Mouse (Mus musculus) megakaryocyte progenitor cell, adult 5-6 weeks (primary cell): ENCODE data around the gene Tmem169. TPM values are rescaled to one million over a fixed set of nuclear protein-coding genes. Genes with fewer than 3 reads are reported as not detected.
"Not testable (repeated sequence)": the region's sequence is repeated elsewhere in the genome, so short reads cannot be mapped to it uniquely, and the experiment has no call there.

Source experiments
- ATAC-seq: replicated peaks from 2 replicates; pipeline ENCODE4 v1.8.0; 2016; ENCODE audit warnings: mild to moderate bottlenecking, moderate TSS enrichment, inconsistent platforms; ENCODE audit not compliant: poor library complexity
- total RNA-seq, 2 experiments: library from RNA; stranded (forward) in 1 of 2; stranded (reverse) in 1 of 2; fragments of 157-497, 149-512 nt in 1 of 2; fragments of 200-1000 nt in 1 of 2; gene quantifications; 2 replicates each; pipeline versions ENCODE4 v1.2.3 to v1.2.4; 2015 to 2017

Tmem169 gene
- total RNA-seq (2015) (not detected in 2 replicates), total RNA-seq (2017) (not detected in 2 replicates)

DNA sequence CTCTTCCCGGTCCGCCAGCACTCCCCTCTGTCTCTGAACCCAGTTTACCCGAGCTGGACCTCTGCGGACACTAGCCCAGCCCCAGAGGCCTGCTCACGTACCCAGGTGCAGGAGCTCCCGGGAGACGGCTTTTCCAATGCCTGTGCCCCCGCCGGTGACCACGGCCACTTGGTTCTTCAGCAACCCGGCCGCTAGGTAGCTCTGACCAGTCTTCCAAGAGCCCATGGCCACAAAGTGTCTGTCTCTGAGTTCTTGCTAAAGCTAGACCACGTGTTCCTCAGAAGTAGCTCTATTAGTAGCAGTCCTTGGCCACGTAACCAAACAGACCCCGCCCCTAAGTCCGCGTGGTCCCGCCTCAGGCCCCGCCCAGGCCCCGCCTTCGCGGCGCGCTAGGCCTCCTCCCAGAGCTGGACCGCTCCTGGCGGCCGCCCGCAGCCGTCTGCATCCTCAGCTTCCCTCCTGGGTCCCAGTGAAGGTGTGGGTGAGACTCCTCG is at the start of gene Tmem169, which contains the start of gene Pecr:
Gene Tmem169 (plus strand): TSS at position 378 of the 494 bp plus-strand sequence.
Gene Pecr (minus strand): TSS at position 323 of the 494 bp plus-strand sequence.
- peak; percentile 98 for ATAC-seq

DNA sequence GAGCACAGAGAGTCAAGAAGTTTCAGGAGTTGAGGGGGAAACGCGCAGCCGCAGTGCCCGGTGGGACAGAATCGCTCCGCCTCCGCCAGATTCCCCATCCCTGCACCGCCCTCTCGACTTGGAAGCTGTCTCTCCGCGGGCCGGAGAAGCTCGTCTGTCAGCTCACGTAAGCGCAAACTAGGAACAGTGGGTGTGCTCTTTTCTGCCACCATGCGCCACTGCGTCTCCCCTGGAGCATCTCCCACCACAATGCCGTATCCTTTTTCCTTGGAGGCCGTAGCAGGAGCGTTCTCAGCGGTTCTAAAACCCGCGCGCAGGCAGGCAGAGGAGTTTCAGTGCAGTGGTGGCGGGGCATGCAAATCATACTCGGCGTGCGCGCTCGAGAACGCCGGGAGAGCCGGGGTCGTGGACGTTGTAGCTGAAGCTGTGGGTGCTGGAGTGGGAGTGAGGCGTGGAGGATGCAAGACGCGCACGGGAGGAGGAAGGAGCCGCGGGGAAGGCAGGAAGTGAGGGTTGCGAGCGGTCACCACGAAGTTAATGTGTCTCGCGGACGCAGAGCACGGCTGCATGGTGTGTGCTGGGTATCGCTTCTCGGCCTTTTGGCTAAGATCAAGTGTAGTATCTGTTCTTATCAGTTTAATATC is 47.7 kb upstream of the Tmem169 start:
- ATAC-seq = peak; percentile 85

DNA sequence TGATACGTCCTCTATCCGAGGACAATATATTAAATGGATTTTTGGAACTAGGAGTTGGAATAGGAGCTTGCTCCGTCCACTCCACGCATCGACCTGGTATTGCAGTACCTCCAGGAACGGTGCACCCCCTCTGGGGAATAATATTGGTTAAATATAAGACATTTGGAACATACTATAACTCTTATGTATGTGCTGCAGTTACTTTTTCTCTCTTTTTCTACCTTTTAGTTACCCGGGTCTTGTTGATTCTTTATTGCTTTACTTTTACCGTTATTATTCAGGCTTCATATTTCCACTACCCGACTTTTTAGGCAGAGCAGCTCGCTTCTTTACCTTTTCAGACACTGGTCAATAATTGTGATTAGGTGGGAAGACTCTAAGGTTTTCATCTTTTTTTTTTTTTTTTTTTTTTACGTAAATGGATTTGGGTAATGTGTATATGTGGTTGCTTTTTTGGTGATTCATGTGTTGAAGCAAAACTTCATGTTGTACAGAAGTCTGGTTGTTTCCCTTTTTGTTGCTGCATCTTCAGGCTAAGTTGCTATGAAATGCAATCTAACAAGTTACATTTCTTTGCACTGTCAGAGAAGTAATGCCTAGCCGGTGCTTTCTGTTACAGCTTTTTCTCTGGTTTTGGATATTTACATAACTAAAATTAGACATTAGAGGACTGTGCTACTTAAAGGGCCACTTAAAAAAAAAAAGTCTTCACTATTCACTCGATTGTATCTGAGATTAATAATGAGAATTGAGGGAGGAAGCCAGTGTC is 47.0 kb upstream of the Tmem169 start:
- ATAC-seq = peak; percentile 51

DNA sequence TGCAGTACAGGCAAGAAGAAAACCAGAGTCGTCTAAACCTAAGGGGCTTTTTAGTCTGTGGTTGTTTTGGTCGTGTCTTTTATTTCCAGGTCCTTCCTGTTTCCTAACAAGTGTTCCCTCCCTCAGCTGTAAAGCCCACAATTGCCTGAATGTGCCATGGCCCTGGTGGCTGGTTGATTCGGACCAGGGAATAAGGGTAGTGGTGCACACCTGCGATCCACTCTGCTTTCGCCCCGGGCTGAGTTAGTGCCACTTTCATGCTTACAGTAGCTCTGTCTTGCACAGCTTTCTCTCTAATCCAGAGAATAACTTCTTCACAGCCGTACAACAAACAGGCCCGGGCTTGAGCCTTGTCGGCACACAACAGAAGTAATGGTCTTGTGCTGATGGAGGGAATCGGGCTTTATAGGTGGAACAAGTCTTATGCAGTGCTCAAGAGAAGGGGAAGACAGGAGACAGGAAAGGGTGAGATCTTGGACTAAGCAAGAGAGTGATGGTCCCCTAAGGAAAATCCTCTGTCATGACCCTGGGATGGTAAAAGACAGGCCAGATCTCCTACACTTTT is 46.1 kb upstream of the Tmem169 start:
- no peak for ATAC-seq

DNA sequence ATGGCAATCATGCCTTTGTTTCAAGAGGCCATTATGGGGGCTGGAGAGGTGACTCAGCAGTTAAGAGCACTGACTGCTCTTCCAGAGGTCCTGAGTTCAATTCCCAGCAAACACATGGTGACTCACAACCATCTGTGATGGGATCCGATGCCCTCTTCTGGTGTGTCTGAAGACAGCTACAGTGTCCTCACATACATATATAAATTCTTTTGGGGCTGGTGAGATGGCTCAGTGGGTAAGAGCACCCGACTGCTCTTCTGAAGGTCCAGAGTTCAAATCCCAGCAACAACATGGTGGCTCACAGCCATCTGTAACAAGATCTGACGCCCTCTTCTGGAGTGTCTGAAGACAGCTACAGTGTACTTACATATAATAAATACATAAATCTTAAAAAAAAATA is 45.1 kb upstream of the Tmem169 start:
- ATAC-seq = not testable (repeated sequence)

DNA sequence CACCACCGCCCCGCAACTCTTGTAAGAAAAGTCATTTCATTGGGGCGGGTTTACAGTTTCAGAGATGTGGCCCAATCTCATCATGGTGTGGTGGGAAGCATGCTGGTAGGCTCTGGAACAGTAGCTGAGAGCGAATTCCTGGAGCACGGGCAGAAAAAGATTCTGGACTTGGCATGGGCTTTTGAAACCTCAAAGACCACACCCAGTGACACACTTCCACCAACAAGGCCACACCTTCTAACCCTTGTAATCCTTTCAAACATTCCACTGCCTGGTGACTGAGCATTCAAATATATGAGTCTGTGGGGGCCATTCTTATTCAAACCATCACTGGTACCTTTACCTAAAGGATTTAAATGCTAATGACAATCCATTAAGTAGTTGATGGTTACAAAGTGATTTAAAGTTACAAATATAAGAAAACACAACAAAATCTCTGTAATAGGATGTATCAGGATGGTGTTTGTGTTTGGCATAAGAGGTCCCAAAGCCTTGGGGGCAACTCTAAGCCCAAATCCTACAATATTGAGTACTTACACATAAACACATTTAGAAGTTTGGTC is 41.5 kb upstream of the Tmem169 start:
- no peak for ATAC-seq

DNA sequence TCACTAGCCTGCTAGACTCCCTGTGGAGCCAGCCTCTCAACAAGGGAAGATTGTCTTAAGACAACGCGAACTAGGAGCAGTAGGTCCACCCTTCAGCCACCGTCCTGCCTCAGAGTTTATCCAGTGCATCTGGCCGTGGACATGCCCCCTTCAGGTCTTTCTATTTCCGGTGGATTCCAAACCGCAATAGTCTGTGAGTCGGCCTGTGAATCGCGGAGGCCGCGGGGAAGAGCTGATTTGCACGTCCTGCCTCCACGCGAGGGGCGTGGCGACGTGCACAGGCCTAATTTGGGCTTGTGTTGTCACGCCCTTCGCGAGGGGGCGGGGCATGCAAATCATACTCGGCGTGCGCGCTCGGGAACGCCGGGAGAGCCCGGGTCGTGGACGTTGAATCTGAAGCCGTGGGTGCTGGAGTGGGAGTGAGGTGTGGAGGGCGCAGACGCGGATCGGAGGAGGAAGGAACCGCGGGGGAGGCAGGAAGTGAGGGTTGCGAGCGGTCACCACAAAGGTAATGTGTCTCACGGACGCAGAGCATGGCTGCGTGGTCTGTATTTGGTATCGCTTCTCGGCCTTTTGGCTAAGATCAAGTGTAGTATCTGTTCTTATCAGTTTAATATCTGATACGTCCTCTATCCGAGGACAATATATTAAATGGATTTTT is 40.4 kb upstream of the Tmem169 start:
- ATAC-seq = peak; percentile 80

DNA sequence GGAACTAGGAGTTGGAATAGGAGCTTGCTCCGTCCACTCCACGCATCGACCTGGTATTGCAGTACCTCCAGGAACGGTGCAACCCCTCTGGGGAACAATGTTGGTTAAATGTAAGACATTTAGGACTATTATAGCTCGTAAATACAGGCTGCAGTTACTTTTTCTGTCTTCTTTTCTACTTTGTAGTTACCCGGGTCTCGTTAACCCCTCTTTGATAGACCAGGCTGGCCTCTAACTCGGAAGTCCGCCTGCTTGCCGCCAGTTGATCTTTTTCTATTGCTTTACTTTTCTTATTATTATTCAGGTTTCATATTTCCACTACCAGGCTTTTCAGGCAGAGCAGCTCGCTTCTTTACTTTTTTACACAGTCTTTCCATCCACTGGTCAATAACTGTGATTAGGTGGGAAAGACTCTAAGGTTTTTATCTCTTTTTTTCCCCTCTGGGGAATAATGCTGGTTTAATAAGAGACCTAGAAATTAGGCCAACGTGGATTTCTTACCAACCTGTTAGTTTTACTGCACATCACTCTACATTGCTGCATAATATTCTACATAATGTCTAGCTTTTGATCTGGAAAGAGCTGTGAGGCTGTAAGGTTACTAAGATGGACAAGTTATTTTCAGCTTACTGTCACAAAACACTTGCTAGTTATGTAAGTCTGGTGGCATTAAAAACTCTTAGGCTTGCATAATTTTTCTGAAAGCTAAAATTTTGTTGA is 39.7 kb upstream of the Tmem169 start:
- ATAC-seq = peak; percentile 77

DNA sequence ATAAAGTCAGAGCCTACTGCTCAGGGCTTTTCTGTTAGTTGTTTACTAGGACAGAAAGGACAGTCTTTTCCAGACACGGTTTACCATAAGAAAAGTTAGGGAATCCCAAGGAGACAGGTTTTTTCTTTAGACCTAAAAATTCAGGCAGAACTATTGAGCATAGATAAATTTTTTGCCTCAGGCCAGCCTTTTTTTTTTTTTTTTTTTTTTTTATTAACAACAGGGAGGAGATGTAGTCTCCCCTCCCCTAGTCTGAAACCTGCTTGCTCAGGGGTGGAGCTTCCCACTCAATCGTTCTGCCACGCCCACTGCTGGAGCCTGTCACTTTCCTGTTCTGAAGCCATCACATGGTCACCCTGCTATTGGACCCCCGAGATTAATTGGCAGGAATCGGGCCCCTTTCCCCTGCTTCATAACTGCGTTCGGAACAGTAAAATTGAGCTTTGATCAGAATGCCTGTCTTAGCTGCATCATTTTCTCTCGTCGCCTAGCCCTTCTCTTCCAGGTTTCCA is 35.9 kb upstream of the Tmem169 start:
- not testable (repeated sequence) for ATAC-seq

DNA sequence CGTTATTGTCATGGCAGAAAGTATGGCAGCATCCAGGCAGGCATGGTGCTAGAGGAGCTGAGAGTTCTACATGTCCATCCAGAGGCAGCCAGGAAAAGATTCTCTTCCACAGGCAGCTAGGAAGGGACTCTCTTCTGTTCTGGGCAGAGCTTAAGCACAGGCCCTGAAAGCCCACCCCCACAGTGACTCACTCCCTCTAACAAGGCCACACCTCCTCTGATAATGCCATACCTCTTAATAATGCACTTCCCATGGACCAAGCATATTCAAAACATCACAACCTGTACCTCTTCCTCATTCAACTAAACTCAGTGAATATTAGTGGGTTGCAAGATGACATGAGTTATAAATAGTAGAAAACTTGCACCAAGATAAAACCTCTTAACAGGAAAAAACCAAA is 32.4 kb upstream of the Tmem169 start:
- ATAC-seq = no peak

DNA sequence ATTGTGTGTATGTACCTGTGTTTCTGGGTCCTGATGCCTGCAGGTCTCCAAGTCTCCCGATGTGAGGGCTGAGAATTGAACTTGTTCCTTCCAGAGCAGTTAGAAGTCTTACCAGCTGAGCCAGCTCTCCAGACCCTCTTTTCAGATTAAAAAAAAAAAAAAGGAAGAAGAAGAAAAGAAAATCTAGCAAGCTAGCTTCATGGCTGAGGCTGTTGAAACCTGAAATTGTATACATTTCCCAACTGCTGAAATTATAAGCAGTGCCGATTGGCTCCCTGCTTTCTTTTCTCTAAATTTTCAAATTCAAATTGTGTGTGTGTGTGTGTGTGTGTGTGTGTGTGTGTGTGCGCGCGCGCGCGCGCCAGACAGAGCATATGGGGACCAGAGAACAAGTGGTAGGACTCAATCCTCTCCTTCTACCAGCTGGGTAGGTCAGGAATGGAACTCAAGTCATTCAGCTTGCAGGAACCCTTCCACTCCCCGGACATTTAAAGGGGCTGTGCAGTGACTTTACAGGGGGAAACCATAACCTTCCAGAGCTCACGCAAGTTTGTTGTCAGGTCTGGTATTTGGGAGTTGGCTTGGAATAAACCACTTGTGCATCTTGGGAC is 30.2 kb upstream of the Tmem169 start:
- no peak for ATAC-seq

DNA sequence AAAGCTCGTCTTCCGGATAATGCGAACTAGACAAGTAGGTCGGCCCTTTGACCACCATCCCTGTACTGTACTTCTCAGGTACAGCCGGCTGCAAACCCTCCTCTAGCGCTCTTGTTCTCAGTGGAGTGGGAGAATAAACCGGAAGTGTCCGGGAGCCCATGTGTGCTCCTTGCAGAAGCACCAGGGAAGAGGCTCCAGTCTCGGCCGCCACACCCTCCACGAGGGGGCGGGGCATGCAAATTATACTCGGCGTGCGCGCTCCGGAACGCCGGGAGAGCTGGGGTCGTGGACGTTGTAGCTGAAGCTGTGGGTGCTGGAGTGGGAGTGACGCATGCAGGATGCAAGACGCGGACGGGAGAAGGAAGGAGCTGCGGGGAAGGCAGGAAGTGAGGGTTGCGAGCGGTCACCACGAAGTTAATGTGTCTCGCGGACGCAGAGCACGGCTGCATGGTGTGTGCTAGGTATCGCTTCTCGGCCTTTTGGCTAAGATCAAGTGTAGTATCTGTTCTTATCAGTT is 29.6 kb upstream of the Tmem169 start:
- ATAC-seq = peak; percentile 70

DNA sequence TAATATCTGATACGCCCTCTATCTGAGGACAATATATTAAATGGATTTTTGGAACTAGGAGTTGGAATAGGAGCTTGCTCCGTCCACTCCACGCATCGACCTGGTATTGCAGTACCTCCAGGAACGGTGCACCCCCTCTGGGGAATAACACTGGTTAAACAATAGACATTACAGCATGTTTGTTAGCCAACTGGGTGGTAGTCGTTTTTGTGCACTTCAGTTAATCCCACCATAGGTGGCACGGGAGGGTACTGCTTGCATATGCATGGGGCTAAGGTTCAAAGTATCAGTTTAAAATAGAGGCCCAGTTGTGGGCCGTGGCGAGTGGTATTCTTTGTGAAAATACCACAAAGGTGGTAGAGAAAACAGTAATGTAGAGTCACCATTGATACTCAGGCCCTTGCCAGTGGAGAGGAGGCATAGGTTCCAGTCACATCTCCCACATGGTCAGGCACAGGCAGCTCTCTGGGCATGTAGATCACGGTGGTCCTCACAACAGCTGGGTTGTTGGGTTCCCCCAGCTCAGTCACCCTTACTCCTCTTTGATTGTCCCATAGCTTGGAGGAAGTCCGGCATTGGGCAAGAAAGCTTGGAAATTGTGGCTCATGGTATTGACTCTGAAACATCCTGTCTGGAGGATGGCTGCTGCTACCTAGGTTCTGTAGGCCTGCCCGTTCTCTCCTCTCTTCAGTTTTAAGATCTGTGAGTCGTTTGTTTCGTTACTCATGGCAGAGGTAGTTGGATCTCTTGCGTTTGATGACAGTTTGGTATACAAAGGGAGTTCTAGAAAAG is 28.9 kb upstream of the Tmem169 start:
- peak; percentile 73 for ATAC-seq

DNA sequence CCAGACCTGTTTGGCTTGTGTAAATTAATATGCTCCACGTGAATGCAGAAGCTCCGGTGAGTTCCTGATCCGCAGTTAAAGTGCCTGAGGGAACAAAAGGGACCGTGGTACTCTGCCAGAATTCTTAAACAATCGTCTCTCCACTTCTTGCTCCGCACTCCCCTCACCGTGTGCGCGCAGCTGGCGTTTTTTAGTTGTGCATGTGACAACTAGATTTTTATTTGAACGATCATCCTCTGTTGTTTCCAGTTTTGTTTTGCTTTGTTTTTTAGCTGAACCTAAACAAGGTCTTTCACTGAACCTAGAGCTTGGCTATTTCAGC is 28.4 kb upstream of the Tmem169 start:
- ATAC-seq = no peak

DNA sequence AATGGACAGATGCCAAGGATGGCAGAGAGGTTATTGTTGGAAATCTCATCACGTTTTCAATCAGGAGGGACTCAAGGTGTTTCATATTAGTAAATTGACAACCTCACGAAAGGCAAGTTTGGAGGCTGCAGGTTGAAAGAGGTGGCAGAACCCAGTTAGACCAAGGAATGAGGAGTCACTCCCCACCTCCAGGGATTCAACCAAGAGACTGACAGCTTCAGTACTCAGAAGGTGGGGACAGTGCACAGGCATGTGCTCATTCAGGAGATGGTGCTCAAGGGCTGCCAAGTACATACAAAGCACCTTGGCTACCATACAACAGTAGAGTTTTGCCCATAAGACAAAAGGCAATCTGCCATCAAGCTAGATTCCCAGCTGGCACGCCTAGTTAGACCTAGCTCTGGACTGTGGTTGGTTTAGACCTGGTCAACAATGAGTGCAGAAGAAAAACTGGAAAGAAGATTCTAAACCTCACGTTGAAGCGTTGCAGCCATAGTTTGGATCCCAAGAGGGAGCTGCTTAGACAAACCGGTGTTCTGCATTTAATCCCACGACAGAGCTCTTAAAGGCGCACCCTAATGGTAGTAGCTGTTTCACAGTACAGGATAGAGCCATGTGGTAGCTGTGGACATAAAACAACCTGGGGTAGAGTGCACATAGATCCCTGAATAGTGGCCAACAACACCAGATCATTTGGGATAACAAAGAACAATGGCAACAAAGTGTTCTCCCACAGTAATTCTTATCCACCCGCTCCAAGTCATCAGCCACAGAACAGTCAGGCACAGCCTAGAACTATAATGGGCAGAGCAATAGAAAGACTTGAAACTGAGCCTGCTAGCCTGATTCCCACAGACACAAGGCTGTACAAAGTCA is 27.6 kb upstream of the Tmem169 start:
- ATAC-seq = no peak

DNA sequence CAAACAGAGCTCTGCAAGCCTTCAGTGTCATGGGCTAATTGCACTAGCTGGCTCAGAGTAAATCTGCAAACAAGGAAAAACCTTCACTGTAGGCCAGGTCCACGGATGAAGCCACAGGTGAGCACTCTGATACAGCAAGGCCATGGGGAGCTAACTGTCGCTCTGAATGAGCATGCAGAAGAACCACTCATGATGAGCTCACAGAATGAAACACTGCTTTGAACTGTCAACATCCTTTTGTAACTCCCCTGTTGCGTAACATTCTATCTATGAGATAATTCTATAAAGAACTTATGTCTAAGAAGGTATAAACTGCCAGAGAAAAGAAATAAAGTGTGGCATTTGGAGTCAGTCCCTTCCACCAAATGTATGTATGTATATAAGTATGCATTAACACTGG is 21.1 kb upstream of the Tmem169 start:
- 0 out of 2 replicates have a peak, but pooled peaks have one; percentile 37 for ATAC-seq

DNA sequence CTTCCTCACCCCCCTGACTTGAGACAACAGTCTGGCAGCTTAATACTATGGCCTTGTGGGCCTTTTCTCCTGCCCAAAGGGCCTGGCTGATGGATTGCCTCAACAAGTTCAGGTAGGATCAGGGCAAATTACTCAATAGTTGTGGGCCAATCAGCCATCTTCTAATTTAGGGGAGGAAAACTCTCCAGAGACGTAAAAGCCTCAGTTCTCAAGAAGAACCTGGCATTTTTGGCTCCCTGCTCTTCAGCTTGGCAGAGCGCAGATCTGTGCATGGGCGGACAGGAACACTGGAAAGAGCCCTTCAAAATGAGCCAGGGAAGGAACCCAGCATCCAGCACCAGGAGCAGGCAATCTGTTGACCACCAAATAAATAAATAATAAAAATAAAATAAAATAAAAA is 6.1 kb upstream of the Tmem169 start:
- ATAC-seq = no peak

DNA sequence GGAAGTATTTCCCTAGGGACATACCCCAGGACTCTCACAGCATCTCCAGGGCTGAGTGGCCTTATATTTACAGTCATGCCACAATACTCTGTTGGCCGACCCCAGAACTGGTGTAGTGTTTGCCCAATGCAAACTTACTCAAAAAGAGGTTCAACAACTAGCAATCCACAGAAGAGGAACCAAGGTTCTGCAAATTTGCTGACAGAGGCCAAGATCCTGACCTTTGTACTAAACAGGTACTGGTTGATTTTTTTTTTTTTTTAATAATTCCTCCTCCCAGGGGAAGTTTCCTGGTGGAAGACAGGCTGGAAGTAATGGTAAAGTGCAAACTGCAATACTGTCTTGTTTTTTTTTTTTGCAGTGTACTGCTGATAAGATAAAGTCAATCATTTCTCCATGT is 1.6 kb upstream of the Tmem169 start:
- ATAC-seq = 0 out of 2 replicates have a peak, but pooled peaks have one; percentile 3
